Mouse (Mus musculus): Measurements from ENCODE around the gene Psmb3.

DNA sequence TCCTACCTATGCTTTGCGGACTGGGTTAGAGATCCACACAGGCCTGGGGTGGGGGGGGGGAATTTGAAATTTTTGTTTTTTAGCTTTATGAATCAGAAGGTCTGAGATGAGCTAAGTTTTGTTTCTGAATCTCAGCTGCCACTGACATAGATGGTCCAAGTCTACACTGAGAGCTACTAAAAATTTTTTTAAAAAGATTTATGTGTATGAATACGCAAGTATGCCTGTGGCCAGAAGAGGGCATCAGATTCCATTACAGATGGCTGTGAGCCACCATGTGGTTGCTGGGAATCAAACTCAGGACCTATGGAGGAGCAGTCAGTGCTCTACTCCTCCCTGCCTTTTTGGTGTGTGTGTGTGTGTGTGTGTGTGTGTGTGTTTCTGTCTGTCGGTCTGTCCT lies 11.2 kb downstream of the Psmb3 start:
- TF ChIP-seq EP300 (IDR thresholded peaks at IDR 0.05; ENCODE audit: low read depth in 1 of 2, low read length in 2 of 2) (no peak), CTCF (IDR thresholded peaks at IDR 0.05 in 2 of 3, conservative IDR thresholded peaks at IDR 0.05 in 1 of 3; ENCODE audit: control insufficient read depth in 1 of 3, insufficient read depth in 1 of 3, low read depth in 2 of 3, low read length in 3 of 3, poor library complexity in 1 of 3, severe bottlenecking in 1 of 3) (peak; percentile 36 to 70 (median 46); a peak in 4 of 6 replicates), MAFK (IDR thresholded peaks at IDR 0.05; ENCODE audit: borderline replicate concordance, low read depth, low read length) (no peak), TCF12 (IDR thresholded peaks at IDR 0.05; ENCODE audit: low read depth, low read length) (no peak), MYC (IDR thresholded peaks at IDR 0.05; ENCODE audit: low read depth, low read length) (peak; percentile 96), GATA1 (IDR thresholded peaks at IDR 0.05; ENCODE audit: low read depth, low read length) (no peak), USF1 (IDR thresholded peaks at IDR 0.05; ENCODE audit: low read depth, low read length) (no peak), HCFC1 (IDR thresholded peaks at IDR 0.05; ENCODE audit: low read depth, low read length) (no peak), POLR2A (IDR thresholded peaks at IDR 0.05; ENCODE audit: control insufficient read depth in 1 of 2, insufficient read depth in 1 of 2, low read depth in 1 of 2, low read length in 2 of 2, poor library complexity in 1 of 2) (0 out of 4 replicates have a peak, but pooled peaks of 1 of the 2 experiments have one; percentile 26), CHD1 (IDR thresholded peaks at IDR 0.05; ENCODE audit: low read depth, low read length) (no peak), POLR2AphosphoS2 (IDR thresholded peaks at IDR 0.05; ENCODE audit: low read length) (peak; percentile 65; the same call in 1 of the 2 replicates), RAD21 (IDR thresholded peaks at IDR 0.05; ENCODE audit: low read depth, low read length) (peak; percentile 23), ZNF384 (IDR thresholded peaks at IDR 0.05; ENCODE audit: low read depth, low read length) (peak; percentile 63)

Measured in MEL (cell line).